Mouse (Mus musculus): ENCODE data around the gene Hoxc5.

Gene Hoxc5

DNA sequence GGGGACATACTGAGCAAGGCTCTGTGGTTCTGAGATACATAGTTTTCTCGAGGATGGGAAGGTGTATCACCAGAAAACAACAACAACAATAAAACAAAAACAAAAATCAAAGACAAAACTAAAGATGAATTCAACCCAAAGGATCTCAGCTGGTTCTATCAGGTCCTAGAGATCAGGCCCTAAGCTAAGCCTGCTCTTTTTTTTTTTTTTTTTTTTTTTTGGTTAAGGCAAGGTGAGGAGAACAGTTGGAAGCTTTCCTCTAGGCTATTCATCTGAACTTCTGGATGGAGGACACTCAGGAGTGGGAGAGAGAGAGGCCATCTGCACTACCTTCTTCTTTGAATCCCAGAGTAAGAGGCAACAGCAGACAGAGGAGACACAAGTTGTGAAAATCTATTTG lies 70.3 kb downstream of the Hoxc5 start:
- no peak for DNase-seq (ENCODE audit: low spot score in 2 of 2)

- no peak for DNase-seq (ENCODE audit: low spot score in 2 of 2)
These were observed 71.6 kb downstream of the Hoxc5 start for GRCm38 (mm10) chr15:103038701-103039480.

GRCm38 (mm10) chr15:103039609-103040008 lies 72.4 kb downstream of the Hoxc5 start:
- no peak for DNase-seq (ENCODE audit: low spot score in 2 of 2)

GRCm38 (mm10) chr15:103040601-103041000 lies 73.4 kb downstream of the Hoxc5 start:
- DNase-seq (ENCODE audit: low spot score in 2 of 2): no peak

- DNase-seq (ENCODE audit: low spot score in 2 of 2): no peak
These were observed 74.4 kb downstream of the Hoxc5 start for GRCm38 (mm10) chr15:103041613-103042012.

- no peak for DNase-seq (ENCODE audit: low spot score in 2 of 2)
These were observed 75.0 kb downstream of the Hoxc5 start for GRCm38 (mm10) chr15:103042209-103042608.

- no peak for DNase-seq (ENCODE audit: low spot score in 2 of 2)
These were observed 84.4 kb downstream of the Hoxc5 start for GRCm38 (mm10) chr15:103051670-103052069.

DNA sequence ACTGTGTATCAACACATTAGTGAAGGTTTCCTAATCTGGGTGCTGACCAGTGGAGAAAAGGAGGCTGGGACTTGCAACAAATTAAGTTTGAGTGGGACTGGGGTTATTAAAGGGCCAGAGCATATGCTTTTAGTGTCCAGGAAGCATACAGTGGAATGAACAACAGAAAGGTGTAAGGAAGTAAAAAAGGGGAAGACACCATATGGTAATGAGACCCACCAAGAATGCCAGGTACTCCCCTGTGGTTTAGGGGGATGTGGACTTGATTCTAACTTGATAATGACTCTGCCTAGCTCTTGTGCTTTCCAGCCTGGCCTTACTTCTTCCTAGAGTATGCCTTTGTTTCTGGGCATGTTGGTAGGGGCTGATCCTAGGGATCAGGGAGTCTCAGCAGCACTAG lies 86.0 kb downstream of the Hoxc5 start:
- DNase-seq (ENCODE audit: low spot score in 2 of 2): no peak

DNA sequence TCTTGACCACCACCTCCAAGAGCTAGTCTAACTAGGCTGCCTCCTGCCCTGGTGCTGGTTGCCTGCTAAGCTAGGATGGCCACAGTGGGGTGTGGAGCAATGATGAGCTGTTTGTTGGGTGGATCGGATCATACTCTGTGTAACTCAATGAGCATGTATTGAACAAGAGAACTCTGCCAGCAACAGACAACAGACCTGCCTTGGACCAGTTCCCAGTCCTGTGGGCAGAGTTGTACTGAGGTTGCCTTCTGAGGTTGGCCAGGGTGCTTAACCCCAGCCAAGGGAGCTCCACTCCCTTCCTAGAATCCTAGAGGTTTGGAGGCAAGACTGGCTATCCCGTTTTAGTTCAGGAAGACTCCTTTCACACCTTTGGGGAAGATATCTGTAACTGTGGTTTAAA lies 89.2 kb downstream of the Hoxc5 start:
- DNase-seq (ENCODE audit: low spot score in 2 of 2): no peak

- no peak for DNase-seq (ENCODE audit: low spot score in 2 of 2)
These were observed 91.5 kb downstream of the Hoxc5 start for GRCm38 (mm10) chr15:103058715-103059114.

DNA sequence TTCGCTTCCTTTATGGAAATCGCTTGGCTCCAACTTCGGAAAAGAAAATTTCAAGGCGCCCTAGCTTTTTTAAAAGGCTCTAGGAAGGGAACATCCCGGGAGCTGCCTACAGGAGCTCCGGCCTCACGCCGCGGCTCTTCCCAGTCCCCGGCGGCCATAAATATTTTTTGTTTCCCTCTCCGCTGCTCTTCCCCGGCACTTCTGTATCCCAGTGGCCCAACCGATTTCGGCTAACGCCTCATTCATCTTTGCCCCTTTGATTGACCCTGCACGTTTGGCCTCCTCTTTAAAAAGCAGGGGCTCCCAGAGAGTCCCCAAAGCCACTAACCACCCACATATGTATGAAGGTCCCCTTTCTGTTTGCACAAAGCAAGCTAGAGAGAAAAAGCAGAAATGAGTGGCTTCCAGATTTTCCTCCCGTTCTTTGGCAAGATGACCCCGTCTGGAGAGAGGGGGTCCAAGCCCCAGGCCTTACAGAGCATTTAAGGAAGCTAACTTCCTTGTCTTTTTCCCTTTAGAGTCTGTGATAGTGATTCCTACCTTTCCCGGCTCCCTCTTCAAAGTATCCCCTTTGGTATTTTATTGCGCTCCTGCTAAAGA lies 92.2 kb downstream of the Hoxc5 start:
- no peak for DNase-seq (ENCODE audit: low spot score in 2 of 2)

- DNase-seq (ENCODE audit: low spot score in 2 of 2): no peak
These were observed 92.7 kb downstream of the Hoxc5 start for GRCm38 (mm10) chr15:103060021-103060340.

GRCm38 (mm10) chr15:103060341-103061130 lies 93.3 kb downstream of the Hoxc5 start:
- DNase-seq (ENCODE audit: low spot score in 2 of 2): no peak

DNA sequence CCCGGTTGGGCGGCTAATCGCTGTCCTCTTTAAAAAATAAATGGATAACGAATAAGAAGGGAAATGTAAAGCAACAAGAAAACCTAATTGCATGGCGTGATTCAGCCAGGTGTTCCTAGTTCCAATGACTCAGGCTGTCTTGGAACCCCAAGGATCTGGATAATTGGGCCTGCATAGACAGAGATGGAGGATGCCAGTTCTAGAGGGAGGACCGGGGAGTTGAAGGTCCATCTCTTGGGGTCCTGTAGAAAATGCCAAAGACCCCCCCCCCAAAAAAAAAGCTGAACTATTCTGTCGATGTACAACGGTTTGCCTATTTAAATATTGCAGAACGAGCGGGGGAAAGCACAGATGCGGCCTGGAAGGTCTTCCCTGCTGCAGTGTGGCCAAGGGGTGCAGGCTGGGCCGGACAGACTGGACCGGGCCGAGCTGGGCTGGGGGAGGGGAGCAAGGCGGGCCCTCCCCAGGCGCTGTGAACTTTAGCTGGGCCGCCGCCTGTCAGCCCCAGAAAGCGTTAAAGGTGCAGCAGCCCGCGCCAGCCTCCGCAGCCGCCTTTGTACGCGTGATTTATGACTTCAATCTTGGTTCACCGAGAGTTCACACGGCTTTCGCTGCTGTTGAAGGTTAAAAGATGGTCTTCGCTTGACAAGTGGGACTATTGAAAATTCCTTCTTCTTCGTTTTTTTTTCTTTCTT lies 94.0 kb downstream of the Hoxc5 start:
- DNase-seq (ENCODE audit: low spot score in 2 of 2): no peak

DNA sequence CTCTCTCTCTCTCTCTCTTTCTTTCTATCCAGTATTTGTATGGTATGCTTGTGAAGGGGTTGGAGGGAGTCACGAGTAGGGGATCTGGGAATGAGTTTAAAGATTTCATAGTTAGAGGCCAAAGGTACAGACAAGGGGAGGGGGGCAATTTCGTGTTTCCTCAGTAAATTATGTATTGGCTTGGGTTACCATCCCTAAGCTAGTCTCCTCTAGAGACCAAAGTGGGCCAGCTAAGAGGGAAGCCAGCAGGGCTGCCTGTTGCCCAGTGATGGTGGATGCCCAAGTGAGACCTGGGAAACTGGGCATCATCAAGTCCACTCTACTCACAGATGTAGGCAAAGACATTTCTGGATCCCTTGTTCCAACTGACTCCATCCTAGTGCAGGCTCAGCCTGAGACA lies 94.7 kb downstream of the Hoxc5 start:
- DNase-seq (ENCODE audit: low spot score in 2 of 2): no peak

DNA sequence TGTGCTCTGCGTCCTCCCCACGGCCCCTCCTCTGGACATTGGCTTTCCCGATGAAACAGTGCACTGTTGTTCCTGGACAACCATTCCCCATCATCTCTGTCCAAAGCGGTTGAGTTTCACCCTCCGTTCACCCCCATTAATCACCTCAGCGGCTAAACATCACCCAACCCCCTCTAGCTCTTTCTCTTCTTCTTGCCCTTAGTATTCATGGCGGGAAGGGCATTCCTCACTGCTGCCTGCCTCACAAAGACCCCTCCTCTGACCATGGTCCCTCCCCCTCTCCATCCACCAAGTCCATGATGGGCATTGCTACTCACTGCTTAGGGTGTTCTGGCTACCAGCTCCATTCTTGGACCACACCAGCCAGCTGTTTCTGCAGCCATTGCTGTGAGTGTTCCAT lies 98.4 kb downstream of the Hoxc5 start:
- no peak for DNase-seq (ENCODE audit: low spot score in 2 of 2)
